Mouse (Mus musculus) thymus, postnatal 0 days (tissue): ENCODE measurements around the gene D230025D16Rik. TPM values are rescaled to one million over a fixed set of nuclear protein-coding genes. Genes with fewer than 3 reads are reported as not detected.
"Not testable (repeated sequence)": the region's sequence is repeated elsewhere in the genome, so short reads cannot be mapped to it uniquely, and the experiment has no call there.

Experiments
- DNase-seq: peaks from one replicate; pipeline ENCODE4 v3.0.0-alpha.2; 2015; ENCODE audit warnings: low spot score
- polyA plus RNA-seq: library from polyadenylated mRNA; unstranded; fragments of >200 nt; fragmentation: Nextera tagmentation; extraction: Ambion mirVana; gene quantifications from 2 replicates; pipeline ENCODE4 v1.2.1, GENCODE M21; 2015

Gene D230025D16Rik
- polyA plus RNA-seq, result 18.1 and 18.6 TPM in 2 replicates

- peak; percentile 95 for DNase-seq
These were observed at the start of gene D230025D16Rik for GRCm38 (mm10) chr8:105224413-105225271. TSS of gene D230025D16Rik (plus strand) at chr8:105225145.

GRCm38 (mm10) chr8:105175287-105175686 is 49.7 kb upstream of the D230025D16Rik start:
- not testable (repeated sequence) for DNase-seq

- no peak for DNase-seq
These were observed 46.6 kb upstream of the D230025D16Rik start for GRCm38 (mm10) chr8:105178211-105178800.

GRCm38 (mm10) chr8:105182201-105182600 is 42.7 kb upstream of the D230025D16Rik start:
- DNase-seq, result no peak

GRCm38 (mm10) chr8:105186467-105187005 is 38.4 kb upstream of the D230025D16Rik start:
- no peak for DNase-seq

- no peak for DNase-seq
These were observed 32.8 kb upstream of the D230025D16Rik start for GRCm38 (mm10) chr8:105192182-105192581.

- no peak for DNase-seq
These were observed 19.2 kb upstream of the D230025D16Rik start for GRCm38 (mm10) chr8:105205748-105206147.

- DNase-seq, result no peak
These were observed 18.1 kb upstream of the D230025D16Rik start for GRCm38 (mm10) chr8:105206766-105207275.

GRCm38 (mm10) chr8:105207675-105208273 is 17.2 kb upstream of the D230025D16Rik start:
- DNase-seq, result no peak

- no peak for DNase-seq
These were observed 15.5 kb upstream of the D230025D16Rik start for GRCm38 (mm10) chr8:105209153-105210110.

- no peak for DNase-seq
These were observed 10.8 kb upstream of the D230025D16Rik start for GRCm38 (mm10) chr8:105214104-105214503.

GRCm38 (mm10) chr8:105217926-105218522 is 6.9 kb upstream of the D230025D16Rik start:
- peak; percentile 72 for DNase-seq

- no peak for DNase-seq
These were observed 1.1 kb upstream of the D230025D16Rik start for GRCm38 (mm10) chr8:105223850-105224249.

- no peak for DNase-seq
These were observed 288 bp downstream of the D230025D16Rik start for GRCm38 (mm10) chr8:105225272-105225593.

GRCm38 (mm10) chr8:105225917-105226316 is 972 bp downstream of the D230025D16Rik start:
- DNase-seq, result peak; percentile 11

GRCm38 (mm10) chr8:105231503-105232320 is 6.8 kb downstream of the D230025D16Rik start:
- DNase-seq, result no peak

- DNase-seq, result not testable (repeated sequence)
These were observed 7.4 kb downstream of the D230025D16Rik start for GRCm38 (mm10) chr8:105232321-105232693.

- DNase-seq, result no peak
These were observed 8.4 kb downstream of the D230025D16Rik start for GRCm38 (mm10) chr8:105233126-105233935.
